Mouse (Mus musculus) erythroblast, adult 5-6 weeks (primary cell): ENCODE data around the gene Nt5c1a. TPM values are rescaled to one million over a fixed set of nuclear protein-coding genes. Genes with fewer than 3 reads are reported as not detected.

Experiments used
- ATAC-seq: replicated peaks from 2 replicates; pipeline ENCODE4 v1.8.0; 2016; ENCODE audit warnings: moderate number of reproducible peaks, mild to moderate bottlenecking, moderate TSS enrichment, inconsistent platforms; ENCODE audit not compliant: poor library complexity, low FRiP score, severe bottlenecking
- total RNA-seq, 2 experiments: library from RNA; stranded (forward) in 1 of 2; stranded (reverse) in 1 of 2; fragments of 150-400 nt in 1 of 2; fragments of 200-764, 138-1000 nt in 1 of 2; gene quantifications; 2 replicates each; pipeline versions ENCODE4 v1.2.3 to v1.2.4; 2015 to 2017; ENCODE audit warnings: low replicate concordance in 2 of 2

Gene Nt5c1a
- total RNA-seq, 2 experiments from 2014 or later: not detected

DNA sequence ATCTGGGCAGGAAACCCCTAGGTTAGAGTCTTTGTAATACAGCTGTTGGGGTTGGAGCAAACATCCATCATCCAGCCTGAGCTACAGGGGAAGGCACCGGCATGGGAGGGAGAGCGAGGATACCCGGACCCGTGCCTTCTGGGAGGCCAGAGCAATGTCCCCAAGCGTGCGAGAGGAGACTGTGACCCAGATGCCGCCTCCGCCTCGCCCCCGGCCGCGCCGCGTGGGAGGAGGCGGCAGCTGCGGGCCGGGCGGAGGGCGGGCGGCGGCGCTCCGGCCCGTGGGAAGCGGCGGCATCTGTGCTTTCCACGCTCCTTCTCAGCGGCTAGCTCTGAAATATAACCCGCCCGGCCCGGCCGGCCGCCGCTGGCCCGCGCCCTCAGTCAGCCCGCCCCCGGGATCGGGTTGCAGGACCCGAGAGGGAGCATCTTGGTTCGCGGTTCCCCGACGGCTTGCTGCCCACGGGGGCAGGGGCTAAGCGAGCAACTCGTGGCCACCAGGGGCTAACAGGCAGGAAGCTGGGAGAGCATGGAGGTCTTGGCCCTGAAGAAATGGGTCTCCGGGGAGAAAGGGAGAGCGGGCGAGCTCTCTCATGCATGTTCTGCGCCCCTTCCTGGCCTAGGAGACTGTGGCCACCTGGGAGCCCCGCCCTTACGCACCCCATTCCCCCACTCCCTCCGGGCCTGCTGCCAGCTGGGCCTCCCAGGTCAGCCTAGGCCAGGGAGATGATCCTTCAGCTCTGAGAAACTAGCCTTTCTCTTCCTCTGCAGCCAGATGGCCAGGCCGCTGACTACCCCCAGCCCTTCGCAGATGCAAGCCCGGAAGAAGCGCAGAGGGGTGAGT lies 38.3 kb downstream of the Nt5c1a start:
- no peak for ATAC-seq

DNA sequence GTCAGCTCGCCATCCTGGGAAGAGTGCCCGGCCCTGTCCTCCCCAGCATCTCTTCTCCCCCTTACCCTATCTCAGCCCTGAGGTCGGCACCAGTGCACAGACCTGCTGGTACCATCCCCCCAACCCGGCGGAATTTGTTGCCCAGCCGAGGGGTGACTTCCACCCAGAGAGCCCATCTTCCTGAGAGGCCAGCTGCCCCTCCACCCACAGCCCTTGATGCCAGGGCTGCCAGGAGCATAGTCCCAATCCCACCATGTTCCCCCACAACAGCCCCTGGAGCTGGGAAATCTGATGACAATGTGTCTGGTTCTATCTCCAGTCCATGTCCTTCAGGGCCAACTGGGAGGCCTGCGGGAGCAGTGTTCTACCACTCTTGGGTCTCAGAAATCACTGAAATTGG lies 44.9 kb downstream of the Nt5c1a start:
- no peak for ATAC-seq

DNA sequence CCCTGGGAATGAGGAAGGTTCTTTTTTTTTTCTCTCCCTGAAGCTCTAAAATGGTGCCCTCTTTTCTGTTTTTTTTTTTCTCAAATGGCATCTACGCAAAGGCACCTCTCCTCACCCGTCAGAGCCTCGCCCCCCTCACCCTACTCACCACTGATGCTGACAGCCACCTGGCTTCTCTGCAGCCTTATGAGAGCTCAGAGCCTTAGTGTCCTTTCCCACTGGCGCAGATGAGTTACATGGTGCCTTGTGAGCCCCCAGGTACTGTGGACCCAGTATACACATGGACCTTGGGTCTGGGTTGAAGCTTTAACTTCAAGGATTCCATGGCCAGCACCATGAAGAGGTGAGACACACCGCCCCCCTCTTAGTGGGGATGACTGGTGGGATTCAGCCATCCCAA lies 45.3 kb downstream of the Nt5c1a start:
- ATAC-seq: no peak

DNA sequence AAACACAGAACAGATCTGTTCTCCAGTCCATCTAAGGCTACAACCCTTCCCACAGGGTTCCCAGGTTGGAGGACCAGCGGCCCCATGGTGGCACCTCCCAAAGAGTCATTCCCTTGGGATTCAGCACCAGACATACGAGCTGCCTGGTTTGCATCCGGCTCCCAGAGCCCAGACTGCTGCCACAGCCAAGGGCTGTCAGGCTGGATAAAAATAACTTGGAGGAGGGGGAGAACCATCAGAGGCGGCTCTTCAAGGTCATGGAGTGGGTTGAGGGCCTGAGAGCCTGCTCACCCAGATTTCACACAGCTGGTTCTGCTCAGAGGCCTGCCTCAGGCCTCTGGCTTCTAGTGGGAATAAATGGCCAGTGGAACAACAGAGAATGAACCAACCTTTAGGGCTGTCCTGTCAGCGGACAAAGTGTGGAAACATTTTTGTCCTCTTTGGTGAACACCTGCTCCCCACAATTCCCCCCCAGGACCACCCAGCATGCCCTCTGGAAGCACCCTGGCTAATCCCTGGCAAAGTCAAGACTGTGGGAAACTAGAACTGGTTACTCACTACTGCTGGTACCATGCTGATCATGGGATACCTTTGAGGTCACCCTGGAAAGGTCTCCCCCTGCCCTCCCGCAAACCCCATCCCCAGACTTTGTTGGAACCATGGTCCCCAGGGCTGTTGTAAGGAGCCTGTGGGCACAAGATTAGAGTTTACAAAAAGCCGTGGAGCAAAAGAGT lies 46.0 kb downstream of the Nt5c1a start:
- ATAC-seq: no peak

DNA sequence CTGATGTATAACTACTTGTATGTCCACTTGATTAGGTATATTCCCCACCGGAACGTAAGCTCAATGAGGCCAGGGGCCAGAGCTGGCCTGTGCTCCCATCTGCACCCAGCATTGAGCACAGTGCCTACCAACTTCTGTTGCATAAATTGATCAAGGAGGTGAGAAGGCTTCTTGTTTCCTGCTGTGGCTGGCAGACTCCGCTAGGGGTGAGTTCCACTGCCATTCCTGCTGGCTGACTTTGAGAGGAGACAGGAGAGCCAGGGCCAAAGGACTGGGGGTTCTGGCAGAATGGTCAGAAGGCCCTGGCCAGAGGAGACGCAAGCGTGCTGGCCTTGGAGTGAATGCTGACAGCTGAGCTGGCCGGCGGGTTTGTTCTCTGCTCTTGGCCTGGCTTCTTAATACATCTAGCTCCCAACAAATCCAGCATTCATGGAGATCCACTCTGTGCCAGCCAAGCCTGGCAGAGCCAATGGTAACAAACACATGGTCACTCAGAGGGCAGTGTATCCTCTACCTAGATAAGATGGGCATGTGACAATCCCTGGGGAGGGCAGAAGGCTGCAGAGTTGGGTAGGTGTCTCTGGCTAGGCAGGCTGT lies 47.8 kb downstream of the Nt5c1a start:
- ATAC-seq: no peak

DNA sequence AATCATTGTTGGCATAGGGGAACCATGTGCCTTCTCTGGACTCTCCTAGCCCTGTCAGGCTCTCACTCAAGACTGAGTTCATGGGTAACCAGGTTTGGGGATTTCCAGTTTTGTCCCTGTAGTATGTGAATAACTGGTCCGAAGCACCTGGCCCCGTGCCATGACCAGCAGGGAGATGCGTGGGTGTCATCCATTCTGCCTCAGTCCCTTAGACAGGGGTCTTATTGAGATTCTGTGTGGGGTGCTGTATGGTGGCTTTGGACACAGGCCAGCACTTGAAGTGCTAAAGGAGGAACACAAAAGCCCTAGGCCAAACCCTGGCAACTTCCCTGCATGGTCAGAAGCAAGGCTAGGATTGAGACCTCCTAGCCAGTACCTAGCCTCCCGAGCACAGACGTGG lies 50.9 kb downstream of the Nt5c1a start:
- no peak for ATAC-seq

DNA sequence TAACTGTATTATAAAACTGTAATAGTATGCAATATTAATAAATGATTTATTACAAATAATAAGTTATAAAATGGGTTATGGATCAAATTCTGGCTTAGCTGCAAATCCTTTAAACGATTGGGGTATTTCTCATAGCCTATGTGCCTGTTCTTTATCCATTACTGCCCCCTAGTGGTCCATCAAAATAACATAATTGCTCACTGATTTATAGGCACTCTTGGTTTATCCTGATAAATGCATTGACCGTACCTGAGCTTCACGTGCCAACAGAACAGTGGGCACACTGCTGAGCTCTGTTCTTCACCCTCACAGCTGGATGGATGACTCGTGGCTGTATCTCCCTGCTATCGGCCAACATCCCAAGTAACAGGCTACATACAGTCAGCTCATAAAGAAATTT lies 53.3 kb downstream of the Nt5c1a start:
- ATAC-seq: peak; percentile 88

DNA sequence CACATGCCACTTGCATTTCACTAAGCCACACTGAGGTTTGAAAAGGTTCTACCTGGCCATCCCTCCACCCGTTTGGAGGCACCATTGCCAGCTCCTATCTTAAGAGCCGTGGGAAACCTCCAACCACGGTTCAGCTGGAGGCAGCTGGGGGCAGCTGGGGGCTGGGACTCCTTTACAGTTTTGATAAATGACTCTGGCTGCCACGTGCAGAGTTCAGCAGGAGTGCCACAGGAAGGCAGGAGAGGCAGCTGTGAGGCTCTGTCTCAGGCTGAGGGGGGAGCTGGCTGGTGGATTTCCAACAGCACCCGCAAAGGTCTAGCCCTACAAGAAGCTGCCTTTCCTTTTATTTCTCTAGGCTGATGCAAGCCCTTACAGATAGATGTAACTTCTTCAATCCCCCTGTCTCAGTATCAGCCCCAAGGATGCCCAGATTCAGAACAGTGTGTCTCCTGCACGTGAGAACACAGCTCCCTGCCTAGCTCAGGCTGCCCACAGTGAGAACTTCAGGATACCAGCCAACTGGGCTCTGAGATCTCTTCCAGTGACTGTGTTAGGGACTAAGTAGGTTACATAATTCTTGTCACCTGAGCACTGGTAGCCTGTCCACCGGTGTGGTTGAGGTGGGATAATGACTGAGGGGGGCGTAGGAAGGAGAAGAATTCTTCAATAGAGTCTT lies 58.9 kb downstream of the Nt5c1a start:
- ATAC-seq: no peak

DNA sequence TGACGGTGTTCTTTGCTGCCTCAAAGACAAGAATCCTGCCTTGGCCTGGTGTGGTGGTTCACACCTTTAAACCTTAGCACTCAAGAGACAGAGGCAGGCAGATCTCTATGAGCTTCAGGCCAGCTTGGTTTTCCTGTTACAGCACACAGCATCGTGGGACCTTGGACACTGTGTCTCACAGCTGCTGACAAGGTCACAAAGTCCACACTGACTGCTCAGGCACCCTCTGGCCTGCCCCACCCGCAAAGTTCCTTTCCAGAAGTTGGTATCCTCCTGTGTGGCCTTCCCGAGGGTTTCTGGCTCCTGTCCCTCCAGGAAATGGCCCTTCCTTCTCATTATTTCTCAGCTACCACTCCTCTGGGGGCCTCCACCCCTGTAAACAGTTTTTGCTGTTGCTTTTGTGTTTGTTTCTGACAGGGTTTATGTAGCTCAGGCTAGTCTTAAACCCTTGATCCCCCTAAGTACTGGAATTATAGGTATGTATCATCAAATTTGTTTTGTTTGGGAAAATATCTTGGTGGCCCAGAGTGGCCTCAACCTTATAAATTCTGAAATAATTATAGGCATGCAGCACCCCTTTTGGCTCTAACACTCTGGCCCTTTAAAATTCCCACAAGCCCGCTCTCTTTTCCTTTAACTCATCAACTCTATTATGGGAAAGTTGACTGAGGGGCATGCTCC lies 60.6 kb downstream of the Nt5c1a start, which contains the start of gene Pabpc4:
Pabpc4 (plus strand) TSS at position 631 of the 681 bp plus-strand sequence.
- no peak for ATAC-seq

Other genes starting within 250 kb of the Nt5c1a start
- gene Mfsd2a, start 240.3 kb upstream of the Nt5c1a start, total RNA-seq (2015; ENCODE audit: low replicate concordance): not detected in 2 replicates
- not detected in 2 replicates for gene Mfsd2a, start 240.3 kb upstream of the Nt5c1a start, total RNA-seq (2017; ENCODE audit: low replicate concordance)
- 1.7 TPM in 1 of 2 replicates, not detected in the other for gene Mycl, start 205.9 kb upstream of the Nt5c1a start, total RNA-seq (2015; ENCODE audit: low replicate concordance)
- gene Mycl, start 205.9 kb upstream of the Nt5c1a start, total RNA-seq (2017; ENCODE audit: low replicate concordance): 0.56 and 2.5 TPM in 2 replicates
- 3.5 and 5.0 TPM in 2 replicates for gene Trit1, start 184.9 kb upstream of the Nt5c1a start, total RNA-seq (2015; ENCODE audit: low replicate concordance)
- gene Trit1, start 184.9 kb upstream of the Nt5c1a start, total RNA-seq (2017; ENCODE audit: low replicate concordance): 2.0 and 3.2 TPM in 2 replicates
- gene Bmp8b, start 96.3 kb upstream of the Nt5c1a start, total RNA-seq (2015; ENCODE audit: low replicate concordance): 0.19 TPM in 1 of 2 replicates, not detected in the other
- 0.28 TPM in 1 of 2 replicates, not detected in the other for gene Bmp8b, start 96.3 kb upstream of the Nt5c1a start, total RNA-seq (2017; ENCODE audit: low replicate concordance)
- not detected in 2 replicates for gene Oxct2b, start 85.2 kb upstream of the Nt5c1a start, total RNA-seq (2015; ENCODE audit: low replicate concordance)
- gene Oxct2b, start 85.2 kb upstream of the Nt5c1a start, total RNA-seq (2017; ENCODE audit: low replicate concordance): not detected in 2 replicates
- 5.2 and 5.6 TPM in 2 replicates for gene Ppie, start 61.6 kb upstream of the Nt5c1a start, total RNA-seq (2015; ENCODE audit: low replicate concordance)
- 4.3 and 15.4 TPM in 2 replicates for gene Ppie, start 61.6 kb upstream of the Nt5c1a start, total RNA-seq (2017; ENCODE audit: low replicate concordance)
- not detected in 2 replicates for gene Hpcal4, start 18.3 kb upstream of the Nt5c1a start, total RNA-seq (2015; ENCODE audit: low replicate concordance)
- gene Hpcal4, start 18.3 kb upstream of the Nt5c1a start, total RNA-seq (2017; ENCODE audit: low replicate concordance): not detected in 2 replicates
- 0.21 TPM in 1 of 2 replicates, not detected in the other for gene Heyl, start 32.1 kb downstream of the Nt5c1a start, total RNA-seq (2015; ENCODE audit: low replicate concordance)
- not detected in 2 replicates for gene Heyl, start 32.1 kb downstream of the Nt5c1a start, total RNA-seq (2017; ENCODE audit: low replicate concordance)
- 139 and 182 TPM in 2 replicates for gene Pabpc4, start 60.8 kb downstream of the Nt5c1a start, total RNA-seq (2015; ENCODE audit: low replicate concordance)
- 218 and 250 TPM in 2 replicates for gene Pabpc4, start 60.8 kb downstream of the Nt5c1a start, total RNA-seq (2017; ENCODE audit: low replicate concordance)
- not detected in 2 replicates for gene Oxct2a, start 122.1 kb downstream of the Nt5c1a start, total RNA-seq (2015; ENCODE audit: low replicate concordance)
- gene Oxct2a, start 122.1 kb downstream of the Nt5c1a start, total RNA-seq (2017; ENCODE audit: low replicate concordance): not detected in 2 replicates
- gene Bmp8a, start 141.7 kb downstream of the Nt5c1a start, total RNA-seq (2015; ENCODE audit: low replicate concordance): not detected in 2 replicates
- not detected in 2 replicates for gene Bmp8a, start 141.7 kb downstream of the Nt5c1a start, total RNA-seq (2017; ENCODE audit: low replicate concordance)